Mouse (Mus musculus) liver, embryonic 16.5 days (tissue): ENCODE results near the gene Disp1. TPM values are rescaled to one million over a fixed set of nuclear protein-coding genes. Genes with fewer than 3 reads are reported as not detected.

ENCODE experiments used
- ATAC-seq: fragments of 200-750 bp; cut with Nextera tagmentation; 2 replicates; pipeline ENCODE4 v1.8.0; 2017; ENCODE audit warnings: low read depth, mild to moderate bottlenecking, moderate number of reproducible peaks, moderate library complexity
- H3K27ac ChIP-seq: fragments of 300-500 bp; sonication (generic); 2 replicates; pipeline ENCODE4 v1.5.1; 2014; ENCODE audit warnings: mild to moderate bottlenecking, low read length
- H3K27me3 ChIP-seq: fragments of 300-500 bp; sonication (generic); 2 replicates; pipeline ENCODE4 v1.6.1; 2014; ENCODE audit warnings: low read depth, low read length, mixed read lengths; ENCODE audit not compliant: control insufficient read depth, insufficient read depth
- H3K36me3 ChIP-seq: fragments of 300-500 bp; sonication (generic); 2 replicates; pipeline ENCODE4 v1.6.1; 2014; ENCODE audit warnings: mild to moderate bottlenecking; ENCODE audit not compliant: control insufficient read depth, insufficient read depth
- H3K4me1 ChIP-seq: fragments of 300-500 bp; sonication (generic); 2 replicates; pipeline ENCODE4 v1.6.1; 2014; ENCODE audit warnings: low read depth, low read length, mixed read lengths; ENCODE audit not compliant: control insufficient read depth
- H3K4me2 ChIP-seq: fragments of 300-500 bp; sonication (generic); 2 replicates; pipeline ENCODE4 v1.6.1; 2014; ENCODE audit warnings: low read depth, low read length, mixed read lengths
- H3K4me3 ChIP-seq: fragments of 300-500 bp; sonication (generic); 2 replicates; pipeline ENCODE4 v1.5.1; 2014; ENCODE audit warnings: low read depth, mild to moderate bottlenecking, low read length
- H3K9ac ChIP-seq: fragments of 300-500 bp; sonication (generic); 2 replicates; pipeline ENCODE4 v1.6.1; 2014; ENCODE audit warnings: low read depth, low read length
- H3K9me3 ChIP-seq: fragments of 300-500 bp; sonication (generic); replicated peaks from 2 replicates; pipeline ENCODE4 v1.6.1; 2016; ENCODE audit warnings: low read length; ENCODE audit not compliant: control insufficient read depth
- WGBS: fragments of 180-500 bp; shearing (Covaris S2); extraction: QIAGEN DNeasy Blood & Tissue Kit; methylation state at CpG from one replicate; pipeline ENCODE4 v1.1.7; 2014; ENCODE audit not compliant: insufficient replicate concordance; 5-methylcytosine and 5-hydroxymethylcytosine counted together
- polyA plus RNA-seq: library from polyadenylated mRNA; unstranded; fragments of >200 nt; fragmentation: Nextera tagmentation; extraction: Ambion mirVana; gene quantifications from 2 replicates; pipeline ENCODE4 v1.2.1, GENCODE M21; 2015

The Disp1 gene
- polyA plus RNA-seq, 1 experiment from 2014 or later, result 3.3 TPM

DNA sequence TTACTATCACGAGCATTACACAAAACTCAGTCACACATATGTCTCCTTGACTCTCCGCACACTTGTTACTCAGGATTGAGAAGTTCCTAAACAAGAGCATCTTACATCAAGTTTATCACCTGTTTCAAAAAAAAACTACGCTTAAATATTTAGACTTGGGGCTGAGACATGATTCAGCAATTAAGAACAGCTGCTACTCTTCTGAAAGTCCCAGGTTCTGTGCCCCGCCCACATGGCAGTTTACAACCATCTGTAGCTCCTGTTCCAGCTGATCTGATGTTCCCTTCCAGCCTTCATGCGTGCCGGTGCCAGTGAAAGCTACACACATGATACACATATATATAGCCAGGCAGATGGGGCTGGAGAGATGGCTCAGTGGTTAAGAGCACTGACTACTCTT lies 7.5 kb downstream of the Disp1 start:
- Histone ChIP-seq H3K4me3 (no peak overlapping the region), H3K9me3 (no peaks in the 10 kb centered on the region), H3K36me3 (no peaks in the 10 kb centered on the region), H3K27me3 (no peaks in the 10 kb centered on the region), H3K27ac (no peak overlapping the region), H3K4me2 (no peak overlapping the region), H3K4me1 (peaks cover 12% of the 10 kb centered on the region), H3K9ac (no peak overlapping the region)
- 66% methylated on average over 6 of the region's 6 CpGs for WGBS
- ATAC-seq, result peak; percentile 65

DNA sequence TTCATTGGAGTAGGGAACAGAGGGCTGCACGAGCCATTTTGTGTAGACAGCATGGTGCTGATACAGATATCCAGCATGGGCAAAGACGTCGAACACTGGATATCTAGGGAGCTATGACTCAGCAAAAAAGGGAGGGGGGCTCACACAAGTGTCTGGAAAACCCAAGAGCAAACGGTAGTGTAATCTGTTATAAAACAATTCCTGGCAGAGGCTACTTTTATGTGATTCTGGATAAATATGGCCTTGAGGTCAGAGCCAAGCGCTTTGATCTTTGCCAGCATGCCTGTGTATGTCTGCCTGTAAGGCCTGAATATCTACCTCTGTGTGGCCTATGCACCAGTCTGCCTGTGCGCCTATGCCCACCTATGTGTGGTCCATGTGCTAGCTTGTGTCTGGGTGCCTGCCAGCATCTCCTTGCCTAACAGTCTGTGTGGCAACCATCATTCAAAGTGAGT lies 8.5 kb downstream of the Disp1 start:
- Histone ChIP-seq H3K27ac (no peak overlapping the region), H3K4me2 (no peak overlapping the region), H3K4me1 (peaks cover 12% of the 10 kb centered on the region), H3K9ac (no peak overlapping the region), H3K4me3 (no peak overlapping the region), H3K9me3 (no peaks in the 10 kb centered on the region), H3K36me3 (no peaks in the 10 kb centered on the region), H3K27me3 (no peaks in the 10 kb centered on the region)
- 37% methylated on average over 6 of the region's 6 CpGs for WGBS
- ATAC-seq, result peak; percentile 59

DNA sequence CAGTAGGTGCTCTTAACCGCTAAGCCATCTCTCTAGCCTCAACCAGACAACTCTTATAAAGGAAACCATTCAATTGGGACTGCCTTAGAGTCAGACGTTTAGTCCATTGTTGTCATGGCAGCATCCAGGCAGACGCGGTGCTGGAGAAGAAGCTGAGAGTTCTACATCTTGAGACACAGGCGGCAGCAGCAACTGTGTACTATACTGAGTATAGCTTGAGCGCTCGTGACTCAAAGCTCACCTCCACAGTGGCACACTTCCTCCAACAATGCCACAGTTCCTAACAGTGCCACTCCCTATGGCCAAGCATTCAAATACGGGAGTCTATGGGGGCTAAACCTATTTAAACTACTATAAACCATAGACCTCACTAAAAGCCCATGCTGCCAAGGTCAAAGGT lies 11.2 kb downstream of the Disp1 start:
- Histone ChIP-seq H3K27ac (no peak overlapping the region), H3K9me3 (no peaks in the 10 kb centered on the region), H3K36me3 (no peaks in the 10 kb centered on the region), H3K27me3 (no peaks in the 10 kb centered on the region), H3K9ac (no peak overlapping the region), H3K4me1 (peaks cover 12% of the 10 kb centered on the region), H3K4me2 (no peak overlapping the region), H3K4me3 (no peak overlapping the region)
- 79% methylated on average over 8 of the region's 8 CpGs for WGBS
- ATAC-seq, result no peak

DNA sequence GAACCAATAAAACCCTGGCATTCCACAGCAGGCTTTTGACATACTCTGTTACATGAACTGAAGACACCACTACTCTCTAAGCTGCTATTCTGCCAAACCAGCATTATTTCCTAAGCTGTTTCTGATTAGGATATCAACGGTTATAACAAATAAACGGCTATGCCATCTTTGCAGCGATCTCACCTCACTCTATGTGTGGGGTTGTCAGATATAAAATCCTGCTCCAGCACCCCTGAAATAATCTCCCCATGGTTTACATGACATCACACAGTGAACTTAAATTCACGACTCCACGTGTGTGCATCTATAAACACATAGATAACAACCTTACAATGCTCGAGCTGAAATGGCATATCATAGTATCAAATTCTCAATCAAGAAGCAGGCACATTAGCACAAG lies 13.7 kb downstream of the Disp1 start:
- ATAC-seq, result no peak
- 46% methylated on average over 6 of the region's 6 CpGs for WGBS

DNA sequence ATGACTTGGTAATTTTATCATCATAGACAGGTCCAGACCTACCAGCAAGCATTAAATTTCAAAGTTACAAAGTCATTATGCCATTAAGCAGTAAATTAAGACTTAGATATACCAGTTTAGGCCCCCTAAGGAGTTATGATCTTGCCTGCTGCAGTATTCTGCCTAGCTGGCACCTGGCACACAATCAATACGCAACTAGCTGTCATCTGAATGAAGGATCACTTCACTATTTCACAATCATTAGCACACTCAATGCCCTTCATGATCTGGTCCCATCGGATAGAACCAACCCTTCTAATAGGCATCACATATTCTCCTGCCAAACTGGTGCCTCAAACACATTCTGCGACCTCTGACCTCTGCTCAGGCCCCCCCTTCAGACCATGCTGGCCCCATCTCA lies 14.2 kb downstream of the Disp1 start:
- no peak for ATAC-seq

More for the DNA sequence above, 13.7 kb downstream of the Disp1 start:
- H3K36me3 ChIP-seq, result no peaks in the 10 kb centered on the region
- no peaks in the 10 kb centered on the region for H3K9me3 ChIP-seq
- no peak overlapping the region for H3K9ac ChIP-seq
- H3K27ac ChIP-seq, result no peak overlapping the region
- no peak overlapping the region for H3K4me2 ChIP-seq
- no peaks in the 10 kb centered on the region for H3K27me3 ChIP-seq
- H3K4me3 ChIP-seq, result no peak overlapping the region
- peaks cover 2% of the 10 kb centered on the region for H3K4me1 ChIP-seq

DNA sequence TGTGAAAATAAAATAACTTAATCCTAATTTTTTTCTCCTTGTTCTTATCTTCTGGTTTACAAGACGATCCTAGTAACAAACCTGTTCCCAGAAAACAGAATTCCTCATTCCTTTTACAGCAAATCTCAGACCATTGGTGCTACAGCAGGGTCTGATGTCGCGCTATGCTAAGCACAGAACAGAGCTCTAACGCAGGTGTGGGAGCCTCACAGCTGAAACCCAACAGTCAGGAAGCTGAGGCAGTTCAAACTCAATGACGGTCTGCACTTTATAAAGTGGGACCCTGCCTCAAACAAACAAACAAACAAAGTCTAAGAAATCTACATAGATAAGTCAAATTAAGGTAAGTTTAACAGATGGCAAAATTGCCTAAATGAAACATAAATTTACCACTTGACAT lies 20.4 kb downstream of the Disp1 start:
- Histone ChIP-seq H3K9ac (no peak overlapping the region), H3K9me3 (no peaks in the 10 kb centered on the region), H3K27ac (no peak overlapping the region), H3K27me3 (no peaks in the 10 kb centered on the region), H3K36me3 (no peaks in the 10 kb centered on the region), H3K4me2 (no peak overlapping the region), H3K4me1 (no peaks in the 10 kb centered on the region), H3K4me3 (no peak overlapping the region)
- 74% methylated on average over 5 of the region's 5 CpGs for WGBS
- no peak for ATAC-seq

More for the DNA sequence above, 14.2 kb downstream of the Disp1 start:
- H3K36me3 ChIP-seq, result no peaks in the 10 kb centered on the region
- no peaks in the 10 kb centered on the region for H3K9me3 ChIP-seq
- H3K4me1 ChIP-seq, result no peaks in the 10 kb centered on the region
- WGBS, result 79% methylated on average over 3 of the region's 3 CpGs
- no peaks in the 10 kb centered on the region for H3K27me3 ChIP-seq
- no peak overlapping the region for H3K4me3 ChIP-seq
- H3K27ac ChIP-seq, result no peak overlapping the region
- H3K9ac ChIP-seq, result no peak overlapping the region
- no peak overlapping the region for H3K4me2 ChIP-seq

DNA sequence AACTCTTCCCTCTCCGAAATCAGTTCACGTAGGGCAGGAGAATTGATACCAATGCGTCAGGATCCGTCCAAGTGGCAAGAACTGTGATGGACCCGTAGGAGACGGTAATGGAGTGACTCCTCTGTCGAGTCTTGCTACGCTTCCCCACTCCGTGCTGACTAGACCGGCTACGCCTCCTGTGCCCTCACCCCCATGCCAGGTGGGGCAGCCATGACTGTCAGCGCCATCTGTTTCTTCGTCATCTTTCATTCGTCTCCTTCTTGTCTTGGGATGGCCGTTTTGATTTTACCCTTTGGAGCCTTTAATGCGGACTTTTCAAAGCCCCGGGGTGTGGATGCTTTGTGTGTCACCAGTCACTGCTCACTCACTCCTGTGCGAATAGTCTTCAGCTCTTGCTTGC lies 26.6 kb downstream of the Disp1 start:
- 87% methylated on average over 18 of the region's 18 CpGs for WGBS
- no peak overlapping the region for H3K4me2 ChIP-seq
- H3K36me3 ChIP-seq, result no peaks in the 10 kb centered on the region
- no peak overlapping the region for H3K27ac ChIP-seq
- H3K9ac ChIP-seq, result no peak overlapping the region
- no peaks in the 10 kb centered on the region for H3K27me3 ChIP-seq
- no peak for ATAC-seq
- no peaks in the 10 kb centered on the region for H3K9me3 ChIP-seq
- H3K4me1 ChIP-seq, result no peaks in the 10 kb centered on the region
- H3K4me3 ChIP-seq, result no peak overlapping the region

DNA sequence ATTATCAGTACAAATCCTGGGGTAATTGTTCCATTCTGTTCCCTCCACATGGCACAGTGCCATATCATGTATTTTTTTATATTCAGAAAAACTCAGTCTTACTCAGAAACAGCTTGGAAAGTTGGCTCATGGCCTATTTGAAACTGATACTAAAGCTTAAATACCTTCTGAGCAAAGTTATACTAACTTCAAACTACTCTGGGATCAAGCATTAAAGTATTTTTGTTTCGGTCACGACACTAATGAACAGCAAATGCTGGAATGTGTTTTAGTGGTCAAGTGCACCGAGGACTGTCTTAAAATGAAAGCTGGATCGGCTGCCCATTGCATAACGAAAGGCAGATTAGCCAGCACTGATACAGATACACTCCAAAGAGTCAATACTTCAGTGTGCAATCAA lies 27.2 kb downstream of the Disp1 start:
- Histone ChIP-seq H3K27ac (no peak overlapping the region), H3K4me2 (no peak overlapping the region), H3K36me3 (no peaks in the 10 kb centered on the region), H3K27me3 (no peaks in the 10 kb centered on the region), H3K4me1 (no peaks in the 10 kb centered on the region), H3K4me3 (no peak overlapping the region), H3K9ac (no peak overlapping the region), H3K9me3 (no peaks in the 10 kb centered on the region)
- WGBS, result 72% methylated on average over 5 of the region's 5 CpGs
- no peak for ATAC-seq

DNA sequence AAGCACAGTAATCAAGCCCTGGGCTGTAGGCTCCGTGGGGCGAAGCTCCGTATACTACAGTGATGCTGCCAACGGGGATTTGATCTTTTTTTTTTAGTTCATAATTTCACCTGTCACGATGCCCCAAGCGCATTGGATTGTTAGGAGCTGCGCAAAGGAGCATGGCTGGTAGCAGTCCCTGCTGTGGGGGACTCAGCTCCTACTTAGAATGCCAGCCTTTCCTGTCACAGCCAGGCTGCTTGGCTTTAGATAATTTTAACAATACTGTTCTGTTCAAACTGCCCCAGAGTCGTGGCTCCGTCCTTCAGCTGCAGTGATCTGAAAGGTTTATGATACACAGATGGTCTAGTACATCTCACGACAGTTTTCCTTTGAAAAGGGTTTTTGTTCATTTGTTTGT lies 29.9 kb downstream of the Disp1 start:
- no peaks in the 10 kb centered on the region for H3K4me1 ChIP-seq
- ATAC-seq, result no peak
- H3K9ac ChIP-seq, result no peak overlapping the region
- no peak overlapping the region for H3K4me3 ChIP-seq
- WGBS, result 74% methylated on average over 10 of the region's 10 CpGs
- no peak overlapping the region for H3K27ac ChIP-seq
- no peaks in the 10 kb centered on the region for H3K27me3 ChIP-seq
- no peaks in the 10 kb centered on the region for H3K9me3 ChIP-seq
- H3K36me3 ChIP-seq, result no peaks in the 10 kb centered on the region
- H3K4me2 ChIP-seq, result no peak overlapping the region
